Mouse (Mus musculus) lung, postnatal 10 days (tissue): ENCODE results near the gene Gna15.
A peak's percentile ranks its signal among the peaks of the same experiment; 100 is the strongest.

Experiments
- DNase-seq: peaks from one replicate; pipeline ENCODE4 v3.0.0; 2021

The Gna15 gene

DNA sequence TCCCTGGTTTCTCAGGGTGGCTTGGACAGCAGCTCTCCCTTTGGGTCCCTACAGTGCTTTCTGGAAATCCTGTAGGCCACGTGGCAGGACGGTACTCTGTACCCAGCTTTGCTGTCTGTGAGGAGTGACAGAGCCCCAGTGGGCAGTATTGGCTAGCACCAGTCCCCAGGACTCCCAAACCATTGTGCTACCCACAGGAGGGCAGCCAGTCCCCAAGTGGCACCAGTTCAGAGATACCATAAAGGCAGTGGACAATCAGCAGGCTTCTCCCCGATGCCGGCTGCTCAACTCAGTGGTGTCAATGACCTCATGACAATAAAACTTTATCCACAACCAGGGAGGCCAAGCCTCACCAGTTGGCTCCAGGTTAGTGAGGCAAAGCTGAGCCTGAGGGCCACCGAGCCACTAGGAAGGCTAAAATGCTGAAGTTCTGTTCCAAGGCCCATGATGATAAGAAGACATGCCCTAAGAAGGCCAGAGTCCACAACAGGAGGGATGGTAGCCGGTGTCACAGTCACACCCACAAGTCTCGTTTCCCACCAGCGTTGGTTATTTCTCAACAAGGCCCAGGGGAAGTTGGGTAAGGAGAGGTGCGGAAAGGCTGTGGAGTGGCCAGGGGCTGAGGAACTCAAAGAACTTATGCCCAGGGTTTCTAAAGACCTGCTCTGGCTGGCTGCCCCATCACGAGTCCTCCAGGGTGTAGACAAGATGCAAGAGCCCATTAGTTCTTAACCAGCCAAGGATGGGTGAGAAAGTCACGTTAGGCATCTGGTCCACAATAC, 29.6 kb downstream of the Gna15 start:
- no peak for DNase-seq

DNA sequence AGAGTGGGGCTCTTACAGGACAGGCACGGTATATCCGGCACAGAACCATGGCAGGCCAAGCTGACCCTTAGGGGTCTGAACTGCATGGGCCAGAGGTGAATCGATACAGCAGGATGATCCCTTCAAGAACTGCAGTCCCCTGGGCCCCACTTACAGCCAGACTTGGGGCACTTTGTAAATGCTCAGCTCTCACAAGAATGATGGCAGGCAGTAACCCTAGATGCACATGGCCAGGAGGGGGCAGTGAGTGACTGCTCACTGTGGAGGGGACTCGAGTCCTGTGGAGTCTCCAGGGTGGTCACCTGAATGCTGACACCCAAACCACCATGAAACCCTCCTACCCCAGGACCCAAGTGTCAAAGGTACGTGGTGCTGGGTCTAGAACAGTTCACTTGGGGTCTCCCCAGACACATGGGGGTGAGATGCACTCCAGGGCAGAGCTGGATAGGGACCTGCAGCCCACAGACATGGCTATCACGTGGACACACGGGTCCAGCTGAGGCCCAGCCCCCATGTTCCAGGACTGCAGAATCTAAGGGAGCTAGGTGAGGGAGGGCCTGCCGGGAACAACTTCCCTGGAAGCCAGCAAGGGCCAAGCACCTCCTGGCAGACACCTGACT, 30.3 kb downstream of the Gna15 start:
- no peak for DNase-seq

DNA sequence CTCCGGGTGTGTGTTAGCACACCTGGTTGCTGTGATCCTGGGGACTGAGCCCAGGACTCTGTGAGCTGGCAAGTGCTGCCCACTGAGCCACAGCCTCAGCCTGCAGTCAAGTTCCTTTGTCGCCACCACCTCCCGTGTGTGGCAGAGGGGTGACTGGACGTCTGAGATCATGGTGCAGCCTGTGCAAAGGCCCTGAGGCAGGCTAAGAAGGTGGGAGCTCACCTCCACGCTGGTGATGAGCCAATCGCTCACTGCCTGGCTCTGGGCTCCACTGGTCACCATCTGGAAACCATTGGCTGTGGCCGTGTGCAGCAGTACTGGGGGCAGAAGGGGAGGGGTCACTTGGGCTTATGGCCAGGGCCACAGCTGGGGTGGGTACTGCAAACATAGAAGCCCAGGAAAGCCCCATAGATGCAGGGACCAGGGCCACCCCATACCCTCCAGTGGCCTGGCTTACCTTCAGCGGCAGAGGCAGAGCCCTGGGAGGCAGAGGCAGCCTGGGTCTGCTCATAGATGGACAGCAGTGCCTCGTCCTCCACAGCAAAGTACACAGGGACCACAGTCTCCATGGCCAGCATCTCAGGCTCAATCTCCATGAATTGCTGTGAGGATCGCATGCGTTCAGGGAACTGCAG, 31.3 kb downstream of the Gna15 start:
- DNase-seq = no peak

DNA sequence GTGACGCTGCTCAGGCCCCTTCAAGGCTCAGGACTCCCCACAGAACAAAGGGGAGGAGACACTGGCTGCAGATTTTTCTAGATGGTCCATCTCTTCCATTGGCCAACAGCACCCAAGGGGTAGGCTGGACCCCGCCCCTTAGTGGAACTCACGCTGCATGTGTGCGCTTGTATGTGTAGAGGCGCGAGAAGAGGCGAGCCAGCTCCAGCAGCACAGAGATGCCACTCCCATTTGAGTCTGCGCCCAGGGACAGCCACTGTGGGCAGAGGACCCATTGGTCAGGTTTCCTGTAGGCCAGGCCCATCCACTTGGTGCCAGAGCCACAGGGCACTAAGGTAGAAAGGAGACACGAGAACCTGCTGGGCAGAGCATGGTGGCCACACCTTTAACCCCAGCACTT, 33.0 kb downstream of the Gna15 start:
- no peak for DNase-seq

DNA sequence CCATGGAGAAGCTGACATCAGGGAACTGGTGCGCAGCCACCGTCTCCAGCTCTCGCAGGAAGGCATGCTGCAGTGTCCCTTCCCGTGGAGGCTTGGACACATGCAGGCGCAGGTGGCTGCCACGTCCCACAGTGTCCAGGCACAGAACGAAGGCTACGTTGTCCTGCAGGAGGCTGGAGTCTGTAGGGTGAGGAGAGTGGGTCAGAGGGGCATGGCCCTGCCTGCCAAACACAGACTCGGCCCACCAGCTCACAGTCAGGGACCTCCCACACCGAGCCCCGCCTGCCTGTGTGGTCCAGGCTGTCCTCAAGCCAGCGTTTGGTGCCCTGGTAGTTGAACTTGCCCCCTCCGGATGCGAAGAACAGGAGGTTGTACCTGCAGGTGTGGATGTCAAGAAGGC, 34.1 kb downstream of the Gna15 start:
- DNase-seq = no peak

DNA sequence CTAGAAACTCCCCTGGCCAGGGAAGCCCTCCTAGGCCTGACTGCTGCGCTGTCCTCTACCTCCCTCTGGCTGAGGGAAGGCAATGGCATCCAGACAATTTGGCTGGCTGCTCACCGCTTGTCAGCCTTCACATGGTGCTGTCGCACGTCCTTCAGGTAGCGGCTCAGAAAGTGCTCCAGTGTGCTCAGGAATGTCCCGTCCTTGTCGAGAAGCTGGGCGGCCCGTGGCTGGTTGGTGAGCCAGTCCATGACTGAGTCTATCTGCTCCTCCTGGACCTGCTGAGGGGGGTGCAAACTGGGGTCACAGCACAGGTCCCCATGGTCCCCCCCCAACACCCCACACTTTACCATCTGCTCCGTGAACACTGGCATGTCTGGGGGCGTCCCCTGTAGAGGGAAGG, 35.9 kb downstream of the Gna15 start:
- DNase-seq = no peak

DNA sequence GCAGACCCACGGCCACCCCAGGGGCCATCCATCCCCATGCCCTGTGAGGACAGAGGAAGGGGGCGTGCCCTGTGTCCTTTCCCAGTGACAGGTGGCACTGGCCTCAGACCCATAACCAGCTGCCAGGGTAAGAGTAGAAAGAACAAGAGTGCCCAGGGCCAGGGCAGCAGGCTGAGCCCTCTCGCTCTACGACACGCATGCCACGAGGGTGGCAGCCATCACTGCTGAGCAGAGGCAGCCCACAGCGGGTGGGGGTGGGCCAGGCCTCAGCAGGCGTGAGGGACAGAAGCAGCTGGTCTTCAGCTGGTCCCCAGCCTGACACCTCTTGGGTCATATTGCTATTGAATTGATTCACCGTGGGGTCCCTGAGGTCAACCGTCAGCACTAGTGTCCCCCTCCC, 37.5 kb downstream of the Gna15 start:
- no peak for DNase-seq

DNA sequence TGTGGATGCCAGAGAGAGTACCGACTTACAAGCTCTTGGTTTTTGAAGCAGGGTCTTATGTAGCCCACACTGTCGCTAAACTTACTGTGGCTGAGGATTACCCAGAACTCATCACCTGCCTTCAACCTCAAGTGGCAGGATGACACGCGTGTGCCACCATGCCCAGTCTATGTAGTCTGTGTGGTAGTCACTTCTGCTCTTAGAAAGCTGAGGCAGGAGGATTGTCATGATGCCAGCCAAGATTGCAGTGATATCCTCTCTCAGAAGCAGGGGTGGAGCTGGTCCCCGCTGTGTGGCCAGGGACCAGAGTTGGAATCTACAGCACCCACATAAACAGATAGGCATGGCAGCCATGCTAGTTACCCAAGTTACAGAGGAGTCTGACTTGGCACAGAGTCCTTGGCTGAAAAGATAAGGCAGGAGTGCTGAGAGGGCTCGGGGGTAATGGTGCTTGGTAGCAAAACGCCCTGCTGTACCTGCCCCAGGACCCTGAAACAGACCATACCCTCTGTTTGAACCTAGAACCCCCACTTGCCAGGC, 38.5 kb downstream of the Gna15 start:
- DNase-seq = no peak

DNA sequence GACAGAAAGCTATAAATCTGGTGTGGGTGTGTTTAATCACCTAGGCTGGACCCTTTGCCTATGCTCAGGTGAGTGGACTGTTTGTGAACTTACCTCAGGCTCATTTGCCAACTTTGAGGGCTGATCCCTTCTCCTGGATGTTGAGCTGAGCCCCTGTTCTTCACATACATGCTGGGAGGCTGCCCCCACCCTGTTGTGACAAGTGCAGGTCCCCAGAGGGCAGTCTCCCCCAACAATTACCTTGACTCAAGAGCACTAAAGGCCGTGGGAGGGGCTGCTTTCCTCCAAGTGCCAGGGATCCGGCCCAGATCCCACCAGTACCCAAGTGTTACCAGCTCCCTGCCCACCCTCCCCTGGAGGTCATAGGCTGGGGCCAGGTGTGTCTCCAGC, 39.0 kb downstream of the Gna15 start:
- DNase-seq = peak; percentile 46

DNA sequence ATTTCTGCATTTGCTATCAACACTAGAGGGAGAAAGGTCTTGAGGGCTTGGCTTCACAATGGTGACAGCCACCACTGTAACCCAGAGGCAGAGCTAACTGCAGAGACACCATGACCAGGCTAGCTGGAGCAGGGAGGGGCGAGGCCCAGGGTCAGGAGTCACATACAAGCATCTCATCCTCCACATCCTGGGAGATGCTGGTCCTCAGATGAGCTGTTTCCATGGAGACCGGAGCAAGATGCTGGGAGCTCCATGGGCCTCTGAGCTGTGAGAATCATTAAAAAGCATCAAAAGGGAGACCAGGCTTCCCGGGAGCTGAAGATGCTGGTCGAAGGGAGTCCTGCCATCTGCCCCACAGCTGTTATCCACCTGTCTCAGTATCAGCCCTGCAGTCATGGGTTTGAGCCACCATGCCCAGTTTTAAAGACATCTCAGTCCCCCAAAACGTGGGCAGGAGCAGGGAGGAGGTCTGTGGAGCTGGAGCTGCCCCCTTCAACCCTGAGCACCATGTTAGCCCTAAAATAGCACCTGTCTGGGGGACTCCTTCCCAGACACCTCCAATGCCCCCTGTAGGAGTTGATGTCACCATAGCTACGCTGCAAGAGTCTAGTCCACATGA, 39.5 kb downstream of the Gna15 start:
- no peak for DNase-seq

DNA sequence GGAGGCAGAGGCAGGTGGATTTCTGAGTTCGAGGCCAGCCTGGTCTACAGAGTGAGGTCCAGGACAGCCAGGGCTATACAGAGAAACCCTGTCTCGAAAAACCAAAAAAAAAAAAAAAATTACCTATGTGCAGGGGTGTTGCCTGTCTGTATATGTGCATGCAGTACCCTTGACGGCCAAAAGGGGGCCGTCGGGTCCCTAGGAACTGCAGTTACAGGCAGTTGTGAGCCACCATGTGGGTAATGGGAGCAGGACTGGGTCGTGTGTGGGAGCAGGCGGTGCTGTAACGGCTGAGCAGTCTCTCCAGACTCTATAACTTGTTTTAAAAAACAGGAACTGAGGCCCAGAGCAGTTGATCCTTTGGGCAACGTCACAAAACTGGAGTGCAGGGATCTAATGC, 40.0 kb downstream of the Gna15 start:
- no peak for DNase-seq

DNA sequence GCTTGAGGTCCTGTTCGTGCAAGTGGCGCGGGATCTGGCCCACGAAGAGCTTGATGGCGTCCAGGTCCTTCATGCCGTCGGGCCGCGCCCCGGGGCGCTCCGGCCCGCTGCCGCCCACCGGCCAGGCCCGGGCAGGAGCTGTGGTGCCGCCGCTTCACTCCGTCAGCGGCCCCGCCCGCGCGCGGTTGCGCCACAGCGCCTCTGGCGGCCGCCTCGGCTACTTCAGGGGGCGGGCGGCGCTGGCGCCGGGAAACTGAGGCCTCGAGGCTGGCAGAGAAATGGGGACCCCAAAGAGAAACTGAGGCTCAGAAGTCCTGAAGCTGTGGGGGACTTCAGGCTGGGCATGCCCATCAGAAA, 41.5 kb downstream of the Gna15 start, which contains the start of gene Celf5:
Gene Celf5 (minus strand): TSS at position 177 of the 357 bp plus-strand sequence.
- peak; percentile 47 for DNase-seq

DNA sequence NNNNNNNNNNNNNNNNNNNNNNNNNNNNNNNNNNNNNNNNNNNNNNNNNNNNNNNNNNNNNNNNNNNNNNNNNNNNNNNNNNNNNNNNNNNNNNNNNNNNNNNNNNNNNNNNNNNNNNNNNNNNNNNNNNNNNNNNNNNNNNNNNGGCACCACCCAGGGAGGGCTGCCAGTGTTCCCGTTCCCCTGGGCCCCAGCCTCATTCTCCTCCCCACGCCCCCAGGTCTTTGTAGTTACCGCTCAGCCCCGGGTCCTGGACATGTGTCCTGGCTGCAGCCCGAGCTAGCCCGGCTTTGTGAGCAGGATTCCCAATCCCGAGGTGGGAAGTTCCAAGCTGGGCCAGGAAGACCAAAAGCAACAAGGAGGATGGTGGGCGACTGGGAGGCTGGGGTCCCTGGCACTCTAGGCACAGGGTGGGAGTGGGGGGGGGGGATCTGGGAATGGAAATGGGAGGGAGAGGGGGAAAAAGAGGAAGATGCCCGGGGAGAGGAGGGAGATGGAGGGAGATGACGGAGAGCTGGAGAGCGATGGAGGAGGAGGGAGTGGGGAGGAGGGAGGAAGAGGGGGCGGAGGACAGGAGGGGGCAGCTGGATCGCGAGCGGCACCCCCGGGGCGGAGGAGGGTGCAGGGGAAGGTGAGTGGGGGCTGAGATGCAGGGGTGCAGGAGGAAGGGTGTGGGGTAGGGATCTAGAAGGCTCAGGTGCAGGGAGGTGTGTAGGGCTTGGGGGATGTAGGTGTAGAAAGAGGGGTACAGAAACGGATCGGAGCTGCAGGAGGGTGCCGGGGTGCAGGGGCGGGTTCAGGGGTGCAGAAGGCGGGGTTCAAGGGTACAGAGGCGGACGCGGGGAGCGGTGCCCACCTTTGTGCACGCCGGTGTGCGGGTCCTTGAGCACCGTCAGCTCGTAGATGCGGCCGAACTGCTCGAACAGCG, 42.2 kb downstream of the Gna15 start:
- DNase-seq = no peak

DNA sequence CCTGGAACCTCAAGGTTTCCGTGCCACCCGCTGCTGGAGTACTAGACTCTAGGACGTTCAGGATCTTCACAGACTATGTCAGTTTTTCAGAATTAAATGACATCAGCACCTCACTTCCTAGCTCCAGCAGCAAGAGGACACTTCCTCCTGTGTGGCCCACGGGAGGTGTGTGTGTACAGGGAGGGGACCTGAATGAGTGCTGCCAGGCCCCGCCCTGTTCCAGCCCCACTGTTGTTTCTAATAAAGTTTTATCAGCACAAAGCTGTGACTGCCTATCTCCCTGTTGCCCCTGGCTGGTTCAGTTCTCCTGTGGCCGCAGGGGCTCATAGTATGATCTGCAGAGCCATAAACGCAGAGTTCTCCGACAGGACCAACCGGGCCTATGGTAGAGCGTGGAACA, 49.6 kb downstream of the Gna15 start:
- DNase-seq = no peak

DNA sequence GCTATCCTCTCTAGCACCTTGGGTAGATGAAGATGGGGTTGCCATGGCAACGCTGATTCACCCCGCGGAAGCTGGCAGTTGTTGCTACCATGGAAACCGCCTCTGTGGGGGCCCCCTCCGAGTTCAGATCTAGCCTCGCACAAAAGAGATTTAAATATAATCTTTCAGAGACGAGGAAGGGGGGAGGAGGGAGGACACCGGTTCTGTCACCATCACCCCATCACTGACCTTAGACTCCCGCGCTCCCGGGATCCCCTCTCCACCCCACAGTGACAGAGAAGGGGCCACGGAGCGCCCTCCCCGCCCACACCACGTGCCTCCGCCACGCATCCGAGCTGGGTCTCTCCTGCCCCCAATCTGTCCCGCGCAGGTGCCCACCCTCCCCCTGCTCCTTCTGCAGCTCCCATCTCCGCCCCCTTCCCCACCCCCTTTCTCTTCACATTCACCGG, 51.0 kb downstream of the Gna15 start:
- DNase-seq = no peak

DNA sequence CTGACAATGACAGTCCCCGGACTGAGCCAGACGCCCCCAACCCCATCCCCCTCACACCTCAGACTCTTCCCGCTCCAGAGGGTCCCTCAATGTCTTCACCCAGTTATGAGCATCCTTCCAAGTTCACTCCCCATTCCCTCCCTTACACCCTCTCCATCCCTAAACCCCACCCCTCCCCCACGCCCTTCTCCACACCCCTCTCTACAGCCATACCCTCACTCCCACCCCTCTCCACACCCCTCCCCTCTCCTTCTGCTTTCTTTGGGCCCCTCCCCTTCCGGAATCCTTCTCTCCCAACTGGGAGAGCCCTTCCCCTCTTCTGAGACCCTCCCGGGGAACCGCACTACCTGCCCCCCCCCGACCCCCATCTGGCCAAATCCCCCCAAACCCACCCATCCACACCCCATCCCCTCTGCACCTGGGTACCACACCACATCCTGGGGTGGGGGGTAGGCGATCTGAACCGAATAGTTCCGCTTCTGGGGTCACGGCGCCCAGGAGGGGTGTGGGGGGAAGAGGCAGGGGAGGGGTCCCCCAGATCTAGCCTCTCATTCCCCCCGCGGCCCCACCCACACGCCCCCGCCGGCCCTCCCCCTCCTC, 51.5 kb downstream of the Gna15 start:
- no peak for DNase-seq

DNA sequence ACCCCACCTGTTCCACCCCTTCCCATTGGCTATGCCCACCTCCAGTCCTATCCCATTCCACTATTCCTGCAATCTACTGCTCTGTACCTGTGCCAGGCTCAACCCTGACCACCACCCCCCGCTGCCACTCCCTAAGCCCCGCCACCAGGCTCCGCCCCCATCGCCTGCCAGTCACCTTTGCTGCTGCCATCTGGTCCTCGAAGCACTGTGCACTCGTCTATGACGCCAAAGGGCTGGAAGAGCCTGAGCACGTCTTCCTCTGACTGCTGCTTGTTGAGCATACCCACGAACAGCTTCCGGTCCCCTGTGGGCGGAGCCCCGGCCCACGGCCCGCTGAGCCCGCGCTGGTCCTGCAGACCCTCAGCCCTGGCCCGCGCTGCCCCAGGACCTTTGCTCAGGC, 53.6 kb downstream of the Gna15 start:
- DNase-seq = no peak

DNA sequence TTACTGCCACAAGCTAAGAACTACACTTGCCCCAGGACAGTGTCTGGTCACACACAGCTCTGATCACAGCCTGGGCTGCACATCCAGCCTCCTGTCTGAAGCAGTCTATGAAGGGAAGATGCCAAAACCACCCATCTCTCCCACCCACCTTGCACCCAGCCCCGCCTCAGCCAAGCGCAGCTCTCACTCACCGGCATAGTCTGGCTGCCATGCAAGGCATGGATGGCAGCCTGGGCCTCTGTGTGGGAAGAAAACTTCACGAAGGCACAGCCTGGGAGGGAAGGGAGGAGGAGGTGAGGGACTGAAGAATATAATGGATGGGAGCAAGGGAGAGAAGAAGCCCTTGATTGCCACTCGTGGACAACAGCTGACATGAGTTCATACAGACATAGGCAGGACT, 54.8 kb downstream of the Gna15 start:
- no peak for DNase-seq

DNA sequence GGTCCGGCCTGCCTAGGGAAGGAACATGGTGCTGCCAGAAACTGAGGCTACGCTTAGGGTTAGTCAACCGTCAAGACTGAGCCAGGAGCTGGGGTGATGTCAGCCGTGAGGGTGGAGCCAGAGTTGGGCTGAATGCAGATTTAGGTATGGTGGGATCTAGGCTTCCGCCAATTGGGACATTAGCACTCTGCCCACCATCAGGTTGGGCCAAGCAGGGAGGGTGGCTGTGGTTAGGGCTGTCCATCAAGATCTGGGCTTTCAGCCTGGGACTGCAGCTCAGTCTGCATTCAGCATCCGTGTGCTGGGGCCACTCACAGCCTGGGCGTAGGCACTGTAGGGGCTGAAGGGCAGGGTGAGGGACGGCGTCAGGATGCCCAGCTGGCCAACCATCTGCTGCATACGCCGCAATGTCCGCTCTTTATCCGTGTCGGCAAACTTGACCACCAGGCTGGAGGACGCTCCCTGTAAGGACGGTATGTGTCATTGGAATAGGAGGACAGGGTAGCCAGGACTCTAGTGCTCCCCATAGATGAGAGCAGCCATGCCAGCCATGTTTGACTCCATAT, 56.3 kb downstream of the Gna15 start:
- DNase-seq = no peak

DNA sequence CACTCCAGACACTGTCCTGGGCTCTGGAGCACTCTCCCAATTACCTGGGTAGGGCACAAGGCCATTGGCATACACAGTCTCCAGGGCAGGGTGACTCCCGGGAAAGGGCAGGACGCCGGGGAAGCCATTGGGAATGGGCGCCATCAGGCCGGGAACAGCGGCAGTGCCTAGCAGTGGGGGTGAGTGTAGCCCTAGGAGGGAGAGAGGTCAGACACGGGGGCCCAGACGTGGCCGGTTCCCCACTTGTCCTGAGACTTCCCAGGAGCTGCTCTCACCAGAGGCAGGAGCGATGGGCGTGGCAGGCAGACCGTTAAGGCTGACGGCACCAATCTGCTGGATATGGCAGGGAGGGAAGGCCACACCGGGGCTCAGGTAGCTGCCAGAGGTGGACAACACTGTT, 57.1 kb downstream of the Gna15 start:
- DNase-seq = no peak

DNA sequence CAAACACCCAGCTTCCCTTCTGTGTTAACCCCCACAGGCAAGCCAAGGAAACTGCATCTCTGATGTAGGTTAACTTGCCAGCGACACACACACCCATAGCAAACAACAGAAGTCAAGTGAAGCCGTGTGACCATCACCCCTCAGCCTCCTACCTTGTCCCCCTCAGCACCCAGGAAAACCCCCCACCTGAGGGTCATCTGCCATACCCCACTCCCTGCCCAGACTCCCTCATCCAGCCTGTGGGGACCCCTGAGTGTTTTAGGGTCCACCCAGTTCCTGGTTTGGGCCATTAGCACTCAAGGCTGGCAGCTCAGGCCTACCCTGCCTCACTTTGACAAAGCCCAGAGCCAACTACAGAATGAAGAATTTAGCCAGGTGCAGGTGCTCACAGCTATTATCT, 58.0 kb downstream of the Gna15 start:
- DNase-seq = no peak

DNA sequence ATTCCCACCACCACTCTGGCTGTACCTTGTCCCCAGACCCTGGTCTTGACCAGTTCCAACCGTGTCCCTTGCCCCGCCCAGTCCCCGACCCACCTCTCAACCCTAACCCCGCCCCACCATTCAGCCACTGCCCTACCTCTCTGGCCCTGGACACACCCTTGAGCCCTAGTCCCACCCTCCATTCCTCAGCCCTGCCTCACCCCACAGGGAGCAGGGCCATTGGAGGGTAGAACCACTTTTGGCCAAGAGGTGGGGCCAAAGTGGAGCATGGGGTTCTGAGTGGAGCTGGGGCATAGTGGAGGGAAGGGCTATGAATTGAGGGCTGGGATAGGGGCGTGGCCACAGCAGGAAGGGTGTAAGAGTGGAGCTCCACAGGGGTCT, 58.8 kb downstream of the Gna15 start:
- DNase-seq = peak; percentile 39
